Mouse (Mus musculus): ENCODE measurements at regions not wholly inside any gene's neighbourhood (a gene's known extent, or its start where the extent isn't known, plus 50 kb on each side); places are given as distances from the start of the nearest gene placed in this dataset.

DNA sequence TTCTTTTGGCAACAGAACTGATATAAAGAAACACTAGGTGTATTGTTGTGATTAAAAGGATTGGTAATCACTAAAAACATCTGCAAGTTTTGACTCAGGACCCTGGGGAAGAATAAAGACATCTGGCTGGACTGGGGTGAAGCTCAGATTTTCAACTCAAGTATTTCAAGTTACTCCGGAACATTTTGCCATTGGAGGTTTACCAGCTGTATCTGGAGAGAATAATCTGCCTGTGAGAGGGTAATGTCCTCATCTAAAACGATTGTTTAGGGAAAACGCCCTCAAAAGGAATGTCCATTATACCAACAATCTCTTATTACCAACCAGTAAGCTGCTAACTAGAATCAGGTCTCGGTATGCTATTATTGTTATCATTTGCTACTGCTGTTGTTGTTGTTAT lies 288.2 kb upstream of the Clec14a start:
- Histone ChIP-seq H3K4me3 (ENCODE audit: low read depth, low read length) (no peak overlapping the region), H3K4me1 (replicated peaks; ENCODE audit: control insufficient read depth, insufficient read depth, low read length) (no peaks in the 10 kb centered on the region), H3K36me3 (ENCODE audit: control insufficient read depth, insufficient read depth, low read length) (no peaks in the 10 kb centered on the region), H3K27ac (ENCODE audit: low read depth, low read length) (no peak overlapping the region), H3K9ac (ENCODE audit: low read depth, low read length) (no peak overlapping the region), H3K4me2 (no peak overlapping the region), H3K27me3 (replicated peaks; ENCODE audit: control insufficient read depth, insufficient read depth, low read length) (no peaks in the 10 kb centered on the region), H3K9me3 (ENCODE audit: control insufficient read depth, low read length) (no peaks in the 10 kb centered on the region)
- DNase-seq (ENCODE audit: low spot score) = no peak
- ATAC-seq (replicated peaks; ENCODE audit: low FRiP score) = no peak
- WGBS = 67% methylated on average over 4 of the region's 4 CpGs

DNA sequence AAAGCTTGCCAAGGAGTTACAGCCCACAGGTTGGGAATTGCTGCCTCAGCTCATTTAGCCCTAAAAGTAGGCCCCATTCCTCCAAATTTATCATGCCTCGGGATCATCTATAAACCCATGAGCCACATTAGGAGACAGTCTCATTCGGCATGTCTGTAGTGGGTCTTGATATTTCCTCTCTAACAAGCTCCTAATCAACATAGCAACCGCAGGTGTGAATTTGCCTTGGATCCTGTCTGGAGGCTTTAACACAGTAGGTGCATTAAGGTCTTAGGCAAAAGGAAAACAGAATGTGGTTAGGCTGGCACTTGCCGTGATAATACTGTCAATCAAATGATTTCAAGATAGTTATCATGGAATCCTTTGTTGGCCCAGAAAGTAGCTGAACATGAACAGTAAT lies 287.7 kb upstream of the Clec14a start:
- Histone ChIP-seq H3K36me3 (ENCODE audit: control insufficient read depth, insufficient read depth, low read length) (no peaks in the 10 kb centered on the region), H3K4me3 (ENCODE audit: low read depth, low read length) (no peak overlapping the region), H3K4me1 (replicated peaks; ENCODE audit: control insufficient read depth, insufficient read depth, low read length) (no peaks in the 10 kb centered on the region), H3K27me3 (replicated peaks; ENCODE audit: control insufficient read depth, insufficient read depth, low read length) (no peaks in the 10 kb centered on the region), H3K9me3 (ENCODE audit: control insufficient read depth, low read length) (no peaks in the 10 kb centered on the region), H3K9ac (ENCODE audit: low read depth, low read length) (no peak overlapping the region), H3K27ac (ENCODE audit: low read depth, low read length) (no peak overlapping the region), H3K4me2 (no peak overlapping the region)
- ATAC-seq (replicated peaks; ENCODE audit: low FRiP score) (no peak), DNase-seq (ENCODE audit: low spot score) (no peak)
- 66% methylated on average over 4 of the region's 4 CpGs for WGBS

DNA sequence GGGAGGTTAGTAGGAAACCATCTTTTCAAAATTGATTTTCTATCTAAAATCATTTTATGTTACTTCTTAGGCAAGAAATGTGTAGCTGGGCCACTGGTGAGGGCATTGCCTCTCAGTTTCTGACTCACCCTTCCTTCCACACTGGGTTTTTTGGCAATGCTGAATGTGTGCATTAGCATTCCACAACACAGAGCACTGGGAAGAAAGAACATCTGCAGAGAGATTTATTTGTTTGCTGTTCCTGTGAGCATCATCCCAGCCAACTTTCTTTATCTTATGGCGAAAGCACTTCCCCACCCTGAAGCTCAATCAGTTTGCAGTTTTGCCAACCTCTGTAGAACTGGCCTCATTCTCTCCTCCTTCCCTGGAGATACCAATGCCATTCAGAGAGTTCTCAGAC lies 287.0 kb upstream of the Clec14a start:
- no peak for DNase-seq (ENCODE audit: low spot score)
- Histone ChIP-seq H3K27me3 (replicated peaks; ENCODE audit: control insufficient read depth, insufficient read depth, low read length) (no peaks in the 10 kb centered on the region), H3K4me2 (no peak overlapping the region), H3K9ac (ENCODE audit: low read depth, low read length) (no peak overlapping the region), H3K4me1 (replicated peaks; ENCODE audit: control insufficient read depth, insufficient read depth, low read length) (no peaks in the 10 kb centered on the region), H3K4me3 (ENCODE audit: low read depth, low read length) (no peak overlapping the region), H3K36me3 (ENCODE audit: control insufficient read depth, insufficient read depth, low read length) (no peaks in the 10 kb centered on the region), H3K9me3 (ENCODE audit: control insufficient read depth, low read length) (no peaks in the 10 kb centered on the region), H3K27ac (ENCODE audit: low read depth, low read length) (no peak overlapping the region)
- WGBS = 88% methylated on average over 1 of the region's 1 CpGs
- no peak for ATAC-seq (replicated peaks; ENCODE audit: low FRiP score)

DNA sequence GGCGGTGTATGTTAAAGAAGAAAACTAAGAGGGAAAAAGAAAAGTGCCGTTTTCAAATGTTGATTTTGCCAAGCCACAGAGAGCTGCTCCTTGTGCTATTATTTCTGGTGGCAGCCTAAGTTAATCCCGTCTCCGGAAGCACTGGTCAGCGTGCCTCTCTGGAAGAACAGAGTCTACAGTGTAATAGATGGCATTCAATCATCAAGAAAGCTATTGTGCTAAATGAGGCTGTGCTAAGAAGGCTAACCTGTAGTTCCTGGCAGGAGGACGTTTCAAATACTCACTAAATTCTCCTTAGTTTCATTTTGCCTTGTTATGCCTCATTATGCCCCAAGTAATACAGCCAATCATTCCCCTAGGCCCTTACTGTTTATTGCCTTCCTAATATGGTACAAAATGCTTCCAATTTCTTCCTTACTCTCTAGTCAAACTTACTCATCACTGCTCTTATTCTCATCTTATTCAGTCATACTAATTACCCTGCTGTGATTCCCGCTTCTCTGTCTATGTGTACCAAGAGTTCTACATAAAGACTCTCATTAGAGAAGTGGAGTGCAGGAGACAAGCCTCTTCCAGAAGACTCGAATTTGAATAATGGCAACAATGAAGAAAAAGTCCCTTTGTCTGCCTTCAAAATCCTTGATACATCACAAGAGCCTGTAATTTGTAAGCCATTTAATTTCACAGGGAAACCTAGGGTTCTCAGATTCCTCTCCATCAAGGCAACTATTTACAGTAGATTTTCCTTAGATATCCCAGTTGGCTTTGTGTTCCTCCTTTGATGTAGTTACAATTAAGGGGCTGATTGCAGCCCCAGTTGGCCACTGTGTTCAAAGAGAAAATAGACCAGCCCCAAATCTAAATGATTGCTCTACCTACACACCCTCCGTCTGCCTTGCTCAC lies 282.0 kb upstream of the Clec14a start:
- no peaks in the 10 kb centered on the region for H3K36me3 ChIP-seq (ENCODE audit: control insufficient read depth, insufficient read depth, low read length)
- WGBS = 45% methylated on average over 9 of the region's 9 CpGs
- no peak overlapping the region for H3K4me2 ChIP-seq
- H3K9ac ChIP-seq (ENCODE audit: low read depth, low read length) = no peak overlapping the region
- ATAC-seq (replicated peaks; ENCODE audit: low FRiP score) (no peak), DNase-seq (ENCODE audit: low spot score) (no peak)
- no peak overlapping the region for H3K27ac ChIP-seq (ENCODE audit: low read depth, low read length)
- no peaks in the 10 kb centered on the region for H3K27me3 ChIP-seq (replicated peaks; ENCODE audit: control insufficient read depth, insufficient read depth, low read length)
- no peaks in the 10 kb centered on the region for H3K4me1 ChIP-seq (replicated peaks; ENCODE audit: control insufficient read depth, insufficient read depth, low read length)
- H3K9me3 ChIP-seq (ENCODE audit: control insufficient read depth, low read length) = no peaks in the 10 kb centered on the region
- H3K4me3 ChIP-seq (ENCODE audit: low read depth, low read length) = no peak overlapping the region

DNA sequence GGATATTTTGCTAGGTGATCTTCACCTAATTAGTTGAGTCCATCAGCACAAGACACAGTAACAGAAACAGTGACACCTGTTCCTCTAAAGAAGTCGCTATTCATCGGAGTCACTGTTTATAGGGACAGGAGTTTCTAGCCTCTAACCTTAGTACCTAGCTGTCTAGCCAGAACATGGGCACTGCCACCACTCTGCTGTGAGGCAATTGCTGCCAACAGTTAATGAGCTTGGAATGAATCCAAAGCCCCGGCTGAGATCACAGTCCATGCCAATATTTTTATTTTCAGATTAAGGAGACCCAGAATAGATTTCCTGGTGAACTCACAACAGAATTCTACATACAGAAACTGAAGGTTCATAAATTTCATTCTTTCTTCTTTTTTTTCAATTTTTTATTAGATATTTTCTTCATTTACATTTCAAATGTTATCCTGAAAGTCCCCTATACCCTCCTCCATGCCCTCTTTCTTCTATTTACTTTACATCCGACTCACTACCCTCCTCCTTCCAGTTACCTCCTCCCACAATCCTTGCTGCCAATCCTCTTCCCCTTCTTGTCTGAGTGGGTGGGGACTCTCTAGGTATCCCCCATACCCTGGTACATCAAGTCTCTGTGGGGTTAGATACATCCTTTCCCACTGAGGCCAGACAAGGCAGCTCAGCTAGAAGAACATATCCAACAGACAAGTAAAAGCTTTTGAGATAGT lies 276.9 kb upstream of the Clec14a start:
- H3K9me3 ChIP-seq (ENCODE audit: control insufficient read depth, low read length) = no peaks in the 10 kb centered on the region
- H3K27me3 ChIP-seq (replicated peaks; ENCODE audit: control insufficient read depth, insufficient read depth, low read length) = no peaks in the 10 kb centered on the region
- no peak overlapping the region for H3K27ac ChIP-seq (ENCODE audit: low read depth, low read length)
- H3K36me3 ChIP-seq (ENCODE audit: control insufficient read depth, insufficient read depth, low read length) = no peaks in the 10 kb centered on the region
- H3K4me3 ChIP-seq (ENCODE audit: low read depth, low read length) = no peak overlapping the region
- no peaks in the 10 kb centered on the region for H3K4me1 ChIP-seq (replicated peaks; ENCODE audit: control insufficient read depth, insufficient read depth, low read length)
- WGBS = 75% methylated on average over 4 of the region's 4 CpGs
- H3K9ac ChIP-seq (ENCODE audit: low read depth, low read length) = no peak overlapping the region
- ATAC-seq (replicated peaks; ENCODE audit: low FRiP score) = no peak
- no peak for DNase-seq (ENCODE audit: low spot score)
- H3K4me2 ChIP-seq = no peak overlapping the region

DNA sequence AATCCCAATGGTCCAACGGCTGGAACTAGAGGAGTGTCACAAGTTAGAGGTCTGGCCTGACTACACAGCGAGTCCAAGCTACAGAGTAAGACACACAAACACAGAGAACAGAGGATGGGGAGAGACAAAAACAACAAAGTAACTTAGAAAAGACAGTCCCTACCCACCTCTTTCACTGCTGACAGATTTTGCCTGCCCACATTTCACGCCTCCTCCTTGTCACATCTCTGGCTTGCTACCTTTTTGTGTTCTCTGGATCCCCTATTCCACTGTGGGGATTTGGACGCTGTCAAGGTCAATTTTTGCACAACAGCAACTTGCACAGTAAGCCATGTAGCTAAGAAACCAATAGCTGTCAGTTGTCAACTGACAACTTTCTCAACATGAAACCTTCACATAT lies 275.8 kb upstream of the Clec14a start:
- no peak overlapping the region for H3K27ac ChIP-seq (ENCODE audit: low read depth, low read length)
- H3K4me2 ChIP-seq = no peak overlapping the region
- H3K27me3 ChIP-seq (replicated peaks; ENCODE audit: control insufficient read depth, insufficient read depth, low read length) = no peaks in the 10 kb centered on the region
- no peaks in the 10 kb centered on the region for H3K36me3 ChIP-seq (ENCODE audit: control insufficient read depth, insufficient read depth, low read length)
- no peak overlapping the region for H3K9ac ChIP-seq (ENCODE audit: low read depth, low read length)
- DNase-seq (ENCODE audit: low spot score) (no peak), ATAC-seq (replicated peaks; ENCODE audit: low FRiP score) (no peak)
- 73% methylated on average over 4 of the region's 4 CpGs for WGBS
- H3K4me1 ChIP-seq (replicated peaks; ENCODE audit: control insufficient read depth, insufficient read depth, low read length) = no peaks in the 10 kb centered on the region
- no peak overlapping the region for H3K4me3 ChIP-seq (ENCODE audit: low read depth, low read length)
- H3K9me3 ChIP-seq (ENCODE audit: control insufficient read depth, low read length) = no peaks in the 10 kb centered on the region

- H3K9ac ChIP-seq (ENCODE audit: low read depth, low read length) = no peak overlapping the region
- no peaks in the 10 kb centered on the region for H3K4me1 ChIP-seq (replicated peaks; ENCODE audit: control insufficient read depth, insufficient read depth, low read length)
- no peaks in the 10 kb centered on the region for H3K36me3 ChIP-seq (ENCODE audit: control insufficient read depth, insufficient read depth, low read length)
- H3K4me2 ChIP-seq = no peak overlapping the region
- H3K27me3 ChIP-seq (replicated peaks; ENCODE audit: control insufficient read depth, insufficient read depth, low read length) = no peaks in the 10 kb centered on the region
- H3K9me3 ChIP-seq (ENCODE audit: control insufficient read depth, low read length) = no peaks in the 10 kb centered on the region
- no peak overlapping the region for H3K27ac ChIP-seq (ENCODE audit: low read depth, low read length)
- no peak overlapping the region for H3K4me3 ChIP-seq (ENCODE audit: low read depth, low read length)
- ATAC-seq (replicated peaks; ENCODE audit: low FRiP score) (peak; percentile 72), DNase-seq (ENCODE audit: low spot score) (no peak)
- WGBS = 22% methylated on average over 5 of the region's 5 CpGs
These were observed 269.2 kb upstream of the Clec14a start for GRCm38 (mm10) chr12:58538305-58538719.

- ATAC-seq (replicated peaks; ENCODE audit: low FRiP score) = no peak
- no peak for DNase-seq (ENCODE audit: low spot score)
- H3K9me3 ChIP-seq (ENCODE audit: control insufficient read depth, low read length) = no peaks in the 10 kb centered on the region
- no peaks in the 10 kb centered on the region for H3K4me1 ChIP-seq (replicated peaks; ENCODE audit: control insufficient read depth, insufficient read depth, low read length)
- no peaks in the 10 kb centered on the region for H3K27me3 ChIP-seq (replicated peaks; ENCODE audit: control insufficient read depth, insufficient read depth, low read length)
- no peak overlapping the region for H3K27ac ChIP-seq (ENCODE audit: low read depth, low read length)
- H3K9ac ChIP-seq (ENCODE audit: low read depth, low read length) = no peak overlapping the region
- H3K4me3 ChIP-seq (ENCODE audit: low read depth, low read length) = no peak overlapping the region
- no peaks in the 10 kb centered on the region for H3K36me3 ChIP-seq (ENCODE audit: control insufficient read depth, insufficient read depth, low read length)
- 55% methylated on average over 5 of the region's 8 CpGs for WGBS
- no peak overlapping the region for H3K4me2 ChIP-seq
These were observed 268.7 kb upstream of the Clec14a start for GRCm38 (mm10) chr12:58537833-58538232.
